Mouse (Mus musculus) ZHBTc4 (cell line): ENCODE measurements around the gene Trp53inp2.
A peak's percentile ranks its signal among the peaks of the same experiment; 100 is the strongest.

Experiments
- DNase-seq: peaks from one replicate; pipeline ENCODE4 v3.0.0-alpha.2; 2011; ENCODE audit warnings: low read depth, low spot score

The Trp53inp2 gene

DNA sequence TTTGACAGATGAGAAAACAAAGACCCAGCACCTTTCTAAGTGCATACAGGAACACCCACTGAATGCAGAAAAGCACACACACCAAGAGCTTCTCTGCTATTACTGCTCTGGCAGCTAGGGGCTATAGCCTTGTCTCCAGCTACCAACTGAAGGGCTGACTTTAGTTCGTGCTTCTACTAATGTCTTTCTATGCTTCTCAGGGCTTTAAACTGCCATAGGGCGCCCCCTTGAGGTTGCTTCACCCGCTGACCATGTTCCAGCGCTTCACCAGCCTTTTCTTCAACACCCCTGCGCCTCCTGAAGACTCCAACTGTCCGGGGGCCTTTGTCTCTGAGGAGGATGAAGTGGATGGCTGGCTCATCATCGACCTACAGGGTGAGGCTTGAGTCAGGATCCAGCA is 4.2 kb downstream of the Trp53inp2 start:
- DNase-seq: peak; percentile 93

DNA sequence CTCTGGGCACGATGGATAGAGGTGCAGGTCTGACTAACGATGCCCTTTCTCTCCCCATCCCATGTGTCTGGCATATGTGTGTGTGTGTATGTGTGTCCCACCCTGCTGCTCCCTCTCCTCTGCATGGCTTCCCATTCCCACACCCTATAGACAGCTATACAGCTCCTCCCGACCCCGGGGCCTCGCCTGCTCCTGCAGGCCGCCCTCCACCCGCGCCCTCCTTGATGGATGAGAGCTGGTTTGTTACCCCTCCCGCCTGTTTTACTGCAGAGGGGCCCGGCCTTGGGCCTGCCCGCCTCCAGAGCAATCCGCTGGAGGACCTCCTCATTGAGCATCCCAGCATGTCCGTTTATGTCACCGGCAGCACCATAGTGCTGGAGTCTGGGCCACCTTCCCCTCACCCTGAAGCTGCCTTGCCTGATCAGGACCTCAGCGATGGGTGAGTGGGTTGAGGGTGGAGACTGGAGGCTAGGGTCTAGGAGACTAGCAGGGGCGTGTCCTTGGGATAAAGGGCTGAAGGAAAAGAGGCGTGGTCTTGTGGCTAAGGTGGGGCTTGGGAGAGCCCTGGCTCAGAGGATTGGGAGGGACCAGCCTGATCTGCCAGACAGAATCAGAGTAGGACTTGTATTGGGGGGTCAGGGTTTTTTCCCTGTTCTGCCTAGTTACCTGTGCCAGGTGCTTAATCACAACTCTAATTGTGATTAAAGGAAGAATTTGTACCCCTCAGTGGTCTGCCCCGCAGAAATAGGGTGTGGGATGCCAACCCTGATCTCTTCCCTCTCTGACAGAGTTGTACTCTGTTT is 5.1 kb downstream of the Trp53inp2 start:
- peak; percentile 23 for DNase-seq

DNA sequence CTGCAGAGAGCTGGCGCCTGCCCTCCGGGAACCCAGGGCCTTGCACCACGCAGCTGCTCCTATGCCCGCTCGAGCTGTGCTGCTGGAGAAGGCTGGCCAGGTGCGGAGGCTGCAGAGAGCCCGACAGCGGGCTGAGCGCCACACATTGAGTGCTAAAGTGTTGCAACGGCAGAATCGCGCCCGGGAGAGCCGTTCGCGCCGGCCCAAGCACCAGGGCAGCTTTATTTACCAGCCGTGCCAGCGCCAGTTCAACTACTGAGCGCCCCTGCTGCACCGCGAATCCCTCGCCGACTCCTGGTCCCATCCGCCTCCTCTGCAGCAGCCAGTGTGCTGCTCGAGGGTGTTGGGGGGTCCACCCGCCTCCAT is 5.7 kb downstream of the Trp53inp2 start:
- DNase-seq: peak; percentile 19

DNA sequence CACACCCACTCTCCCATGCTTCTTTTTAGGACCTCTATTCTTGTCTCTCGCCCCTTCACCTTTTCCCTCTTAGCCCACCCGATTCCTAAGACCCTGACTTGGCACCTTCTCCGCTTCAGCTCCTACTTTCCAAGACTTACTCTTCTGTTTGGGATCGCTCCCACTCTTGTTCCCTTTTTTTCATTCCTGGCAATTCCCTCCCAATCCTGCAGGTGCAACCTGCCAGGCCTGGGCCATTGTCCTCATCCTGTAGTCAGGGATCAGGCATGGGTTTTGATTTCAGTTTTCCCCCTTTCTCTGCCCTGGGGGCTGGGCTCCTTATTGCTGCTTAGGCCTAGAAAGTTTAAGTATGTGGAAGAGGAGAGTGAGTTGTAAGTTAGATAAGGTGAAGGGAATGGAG is 6.2 kb downstream of the Trp53inp2 start:
- peak; percentile 52 for DNase-seq

DNA sequence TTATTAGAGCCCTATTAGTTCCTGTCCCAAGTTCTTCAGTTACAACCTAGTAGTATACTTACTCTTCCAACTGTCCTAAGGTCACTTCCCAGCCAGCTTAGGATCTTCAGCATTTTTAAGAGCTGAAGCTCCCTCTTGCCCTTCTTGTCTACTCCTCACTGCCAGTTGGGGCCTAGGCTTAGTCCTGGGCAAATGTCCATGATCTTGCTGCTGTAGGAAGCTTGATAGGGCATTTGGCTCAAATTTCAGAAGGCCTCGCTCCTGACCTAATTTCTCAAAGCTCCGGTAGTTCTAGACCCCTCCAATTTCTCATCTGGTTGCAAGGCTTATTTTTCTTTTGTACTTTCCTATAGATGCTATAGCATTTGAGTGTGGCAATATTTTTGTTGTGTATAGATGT is 7.7 kb downstream of the Trp53inp2 start:
- DNase-seq: no peak

DNA sequence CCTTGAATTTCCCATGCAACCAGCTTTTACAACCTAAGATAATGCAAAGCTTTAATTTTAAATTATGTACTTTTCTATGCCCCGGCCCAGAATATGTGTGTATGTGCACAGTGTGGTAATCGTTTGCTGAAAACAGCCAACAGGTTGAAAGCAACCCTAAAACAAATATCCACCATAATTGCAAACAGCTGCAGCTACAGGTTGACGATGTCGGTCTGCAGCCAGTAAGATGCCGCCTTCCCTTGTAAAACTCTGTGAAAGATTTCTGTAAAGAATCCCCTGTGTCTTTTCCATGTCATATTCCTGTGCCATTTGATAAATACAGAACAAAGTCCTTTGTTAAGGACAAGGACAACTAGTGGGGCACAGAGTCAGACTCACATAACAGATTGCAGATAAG is 13.7 kb downstream of the Trp53inp2 start:
- DNase-seq: no peak

DNA sequence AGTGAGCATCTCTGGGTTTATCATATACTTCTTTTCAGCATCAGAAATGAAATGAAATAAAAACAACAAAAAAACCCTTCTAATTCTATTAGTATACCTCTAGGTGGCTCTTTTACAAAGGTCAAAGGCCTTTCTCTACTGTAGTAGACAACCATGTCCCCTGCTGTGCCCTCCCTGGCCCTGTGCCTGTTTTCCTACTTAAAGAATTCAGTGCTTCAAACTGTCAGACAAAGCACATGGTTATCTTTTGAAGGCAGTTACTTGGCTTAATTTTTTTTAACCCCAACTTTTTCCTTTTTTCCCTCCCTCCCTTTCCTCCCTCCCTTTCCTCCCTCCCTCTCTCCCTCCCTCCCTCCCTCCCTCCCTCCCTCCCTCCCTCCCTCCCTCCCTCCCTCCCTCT is 19.4 kb downstream of the Trp53inp2 start:
- DNase-seq: peak; percentile 21

DNA sequence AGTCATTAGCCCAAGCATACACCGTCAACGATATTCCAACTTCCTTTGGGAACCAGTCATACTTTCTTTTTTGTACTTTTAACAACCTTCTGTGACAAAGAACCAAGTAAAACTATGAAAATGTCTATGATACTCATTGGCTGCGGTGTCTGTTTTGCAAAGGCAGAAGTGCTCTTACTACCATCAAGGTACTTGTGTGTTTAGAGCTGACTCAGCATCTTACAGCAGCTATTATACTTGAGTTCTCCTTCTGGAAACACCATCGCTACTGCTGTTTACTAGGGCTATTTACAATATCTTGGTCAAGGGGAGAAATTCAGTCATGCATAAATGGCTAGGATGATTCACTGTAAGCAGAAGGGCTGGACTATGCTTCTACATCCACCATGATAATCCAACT is 21.1 kb downstream of the Trp53inp2 start:
- DNase-seq: no peak

DNA sequence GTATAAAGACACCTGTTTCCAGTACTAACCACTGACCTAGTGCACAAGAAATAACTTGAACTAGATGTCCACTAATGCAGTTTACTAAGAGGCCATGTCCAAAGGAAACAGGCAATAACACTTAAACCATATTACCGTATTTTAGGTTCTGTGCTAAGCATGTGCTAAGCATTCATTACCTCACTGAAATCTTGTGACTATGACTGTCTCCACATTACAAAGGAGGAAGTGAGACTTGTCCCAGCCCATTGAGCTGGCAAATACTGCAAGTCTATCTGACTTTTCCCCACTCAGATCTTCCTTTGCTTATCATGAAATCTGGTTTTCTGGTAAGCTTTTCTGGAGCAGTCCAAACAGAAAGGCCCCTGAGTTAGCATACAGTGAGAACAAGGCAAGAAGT is 23.8 kb downstream of the Trp53inp2 start:
- no peak for DNase-seq

DNA sequence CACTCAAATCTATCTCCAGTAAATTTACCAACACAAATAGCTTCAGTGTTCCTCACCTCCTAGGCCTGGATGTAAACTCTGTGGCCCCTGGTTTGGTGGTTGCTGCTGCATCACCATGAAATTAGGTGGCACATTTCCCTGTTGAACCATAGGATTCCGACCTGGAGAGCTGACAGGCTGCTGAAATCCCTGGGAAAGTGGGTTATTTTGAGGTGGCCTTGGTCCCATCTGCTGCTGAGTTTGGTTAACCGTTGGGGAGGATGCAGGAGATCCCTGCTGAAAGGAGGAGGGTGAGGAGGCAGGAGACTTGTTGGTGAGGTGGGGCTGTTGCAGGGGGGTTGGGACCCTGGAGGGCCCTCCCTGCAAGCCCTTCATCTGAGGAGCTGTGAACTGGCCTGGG is 40.1 kb downstream of the Trp53inp2 start:
- DNase-seq: no peak

DNA sequence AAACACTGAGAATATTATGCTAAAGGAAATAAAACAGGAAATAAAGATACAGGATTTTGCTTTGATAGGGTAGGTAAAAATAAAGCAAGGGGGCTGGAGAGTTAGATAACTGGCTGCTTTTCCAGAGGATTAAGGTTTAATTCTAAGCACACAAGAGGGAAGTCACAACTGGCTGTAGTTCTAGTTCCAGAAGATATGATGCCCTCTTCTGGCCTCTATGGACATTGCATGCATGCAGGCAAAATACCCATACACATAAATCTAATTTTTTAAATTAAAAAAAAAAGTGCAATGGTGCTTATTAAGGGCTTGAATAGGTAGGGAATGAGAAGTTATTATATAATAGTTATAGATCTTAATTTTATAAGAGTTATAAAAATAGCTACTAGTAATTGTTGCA is 55.6 kb downstream of the Trp53inp2 start:
- DNase-seq: peak; percentile 37
